Mouse (Mus musculus) liver, embryonic 14.5 days (tissue): ENCODE results near the gene Bcl2l11. TPM values are rescaled to one million over a fixed set of nuclear protein-coding genes. Genes with fewer than 3 reads are reported as not detected.

Experiments used
- ATAC-seq: fragments of 200-750 bp; cut with Nextera tagmentation; 2 replicates; pipeline ENCODE4 v1.8.0; 2017; ENCODE audit warnings: moderate number of reproducible peaks, mild to moderate bottlenecking, moderate library complexity; ENCODE audit not compliant: insufficient read depth
- DNase-seq, 3 experiments: peaks; one replicate each; pipeline ENCODE4 v3.0.0-alpha.2; 2012 to 2013; ENCODE audit warnings: low read depth in 3 of 3, low spot score in 3 of 3
- H3K27ac ChIP-seq: fragments of 300-500 bp; sonication (generic); 2 replicates; pipeline ENCODE4 v1.5.1; 2014; ENCODE audit warnings: moderate library complexity, mild to moderate bottlenecking, control low read depth, inconsistent platforms
- H3K27me3 ChIP-seq: fragments of 300-500 bp; sonication (generic); 2 replicates; pipeline ENCODE4 v1.6.1; 2014; ENCODE audit warnings: mild to moderate bottlenecking, low read length, moderate library complexity; ENCODE audit not compliant: control insufficient read depth, insufficient read depth
- H3K36me3 ChIP-seq: fragments of 300-500 bp; sonication (generic); replicated peaks from 2 replicates; pipeline ENCODE4 v1.6.1; 2014; ENCODE audit warnings: low read depth; ENCODE audit not compliant: control insufficient read depth, insufficient read depth
- H3K4me1 ChIP-seq, 2 experiments: fragments of 200-500 bp in 1 of 2; fragments of 300-500 bp in 1 of 2; sonication (generic) in 1 of 2; replicated peaks; 2 replicates each; pipeline ENCODE4 v1.6.1; 2012 to 2014; ENCODE audit warnings: antibody characterized with exemption in 1 of 2, inconsistent platforms in 1 of 2, low read length in 1 of 2; ENCODE audit not compliant: control insufficient read depth in 2 of 2, insufficient read depth in 2 of 2
- H3K4me2 ChIP-seq: fragments of 300-500 bp; sonication (generic); 2 replicates; pipeline ENCODE4 v1.6.1; 2014; ENCODE audit warnings: low read depth, mild to moderate bottlenecking, control low read depth, moderate library complexity
- H3K4me3 ChIP-seq, 2 experiments: fragments of 200-500 bp in 1 of 2; fragments of 300-500 bp in 1 of 2; sonication (generic) in 1 of 2; 2 replicates each; pipeline ENCODE4 v1.5.1; 2012 to 2014; ENCODE audit warnings: low read depth in 2 of 2, low read length in 2 of 2, mild to moderate bottlenecking in 2 of 2, control low read depth in 1 of 2, inconsistent platforms in 1 of 2, moderate library complexity in 1 of 2; ENCODE audit not compliant: insufficient read depth in 1 of 2
- H3K9ac ChIP-seq: fragments of 300-500 bp; sonication (generic); replicated peaks from 2 replicates; pipeline ENCODE4 v1.6.1; 2014; ENCODE audit warnings: mild to moderate bottlenecking, control low read depth, moderate library complexity
- H3K9me3 ChIP-seq: fragments of 300-500 bp; sonication (generic); 2 replicates; pipeline ENCODE4 v1.6.1; 2016; ENCODE audit warnings: low read length, mixed read lengths; ENCODE audit not compliant: control insufficient read depth
- CTCF ChIP-seq: IDR thresholded peaks from 2 replicates; pipeline ENCODE4 v1.5.1; 2016; ENCODE audit warnings: antibody characterized with exemption, low read depth, control low read depth
- EP300 ChIP-seq: IDR thresholded peaks from 2 replicates; pipeline ENCODE4 v1.6.1; 2016; ENCODE audit warnings: antibody characterized with exemption, low read depth
- WGBS: fragments of 180-500 bp; shearing (Covaris S2); extraction: QIAGEN DNeasy Blood & Tissue Kit; methylation state at CpG from one replicate; pipeline ENCODE4 v1.1.7; 2014; ENCODE audit not compliant: insufficient replicate concordance; 5-methylcytosine and 5-hydroxymethylcytosine counted together
- polyA plus RNA-seq, 2 experiments: library from polyadenylated mRNA; depleted of rRNA in 1 of 2; stranded (reverse) in 1 of 2; unstranded in 1 of 2; fragments of >200 nt; fragmentation: Nextera tagmentation in 1 of 2; extraction: Ambion mirVana in 1 of 2; gene quantifications; 2 replicates each; pipeline versions ENCODE4 v1.2.1 to v1.2.3; 2012 to 2014

The Bcl2l11 gene
- polyA plus RNA-seq, 2 experiments: 3.3 to 4.5 TPM

DNA sequence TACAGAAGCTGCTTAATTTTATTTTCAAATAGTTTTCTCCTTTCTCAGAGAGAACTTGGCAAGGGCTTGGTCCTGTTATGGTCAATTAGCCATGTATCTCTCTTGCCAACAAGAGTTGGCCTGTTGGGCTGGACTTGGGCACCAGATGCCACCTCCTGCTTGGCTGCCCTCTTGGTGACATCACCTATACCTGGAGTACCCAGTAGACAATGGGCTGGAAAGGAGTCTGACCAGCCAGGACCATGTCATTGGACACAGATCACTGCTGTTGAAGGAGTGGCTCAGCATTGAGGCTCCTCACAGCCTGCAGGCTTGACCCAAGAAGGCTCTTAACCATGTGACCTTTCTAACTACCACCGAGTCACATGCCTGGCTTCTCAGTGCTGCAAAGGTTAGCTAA is 82.7 kb downstream of the Bcl2l11 start:
- Histone ChIP-seq H3K4me1 (peaks cover 0 to 7% of the 10 kb centered on the region in 2 experiments; a peak in 3 of 4 replicates), H3K4me3 (no peak overlapping the region), H3K9me3 (no peaks in the 10 kb centered on the region), H3K36me3 (no peaks in the 10 kb centered on the region), H3K27ac (no peak overlapping the region), H3K27me3 (no peaks in the 10 kb centered on the region), H3K9ac (no peak overlapping the region), H3K4me2 (no peak overlapping the region)
- DNase-seq (no peak), ATAC-seq (no peak)
- 67% methylated on average over 1 of the region's 1 CpGs for WGBS
- no peak for TF ChIP-seq CTCF
- TF ChIP-seq EP300: no peak

- no peak for ATAC-seq
- peaks cover 0 to 7% of the 10 kb centered on the region in 2 experiments; a peak in 3 of 4 replicates for H3K4me1 ChIP-seq
- H3K36me3 ChIP-seq: no peaks in the 10 kb centered on the region
- H3K9me3 ChIP-seq: no peaks in the 10 kb centered on the region
- H3K27me3 ChIP-seq: no peaks in the 10 kb centered on the region
- no peak overlapping the region for H3K4me3 ChIP-seq
- H3K4me2 ChIP-seq: no peak overlapping the region
- TF ChIP-seq CTCF (no peak), EP300 (no peak)
- H3K9ac ChIP-seq: no peak overlapping the region
- WGBS: 56% methylated on average over 2 of the region's 2 CpGs
- no peak overlapping the region for H3K27ac ChIP-seq
- DNase-seq: no peak
These were observed 84.0 kb downstream of the Bcl2l11 start for GRCm38 (mm10) chr2:128209841-128210329.

DNA sequence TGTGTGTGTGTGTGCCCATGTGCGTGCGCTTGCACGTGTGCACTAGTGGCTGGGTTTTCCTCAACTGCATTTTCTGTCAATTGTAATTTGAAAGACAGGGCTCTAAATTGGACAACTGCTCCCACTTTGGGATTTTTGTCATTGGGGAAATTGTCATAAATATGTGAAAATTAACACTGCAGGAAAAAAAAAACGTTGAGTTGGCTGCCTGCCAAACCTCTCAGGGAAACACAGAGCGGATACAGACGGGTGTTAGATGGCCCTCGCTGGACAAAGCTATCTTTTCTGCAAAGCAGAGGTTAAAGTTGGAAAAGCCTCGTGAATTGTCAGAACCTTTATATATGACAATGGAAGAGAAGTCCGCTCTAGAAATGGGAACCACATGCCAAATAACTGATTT is 84.5 kb downstream of the Bcl2l11 start:
- TF ChIP-seq CTCF (no peak), EP300 (no peak)
- Histone ChIP-seq H3K9me3 (no peaks in the 10 kb centered on the region), H3K27ac (no peak overlapping the region), H3K4me3 (no peak overlapping the region), H3K36me3 (no peaks in the 10 kb centered on the region), H3K27me3 (no peaks in the 10 kb centered on the region), H3K4me2 (no peak overlapping the region), H3K9ac (no peak overlapping the region), H3K4me1 (peaks cover 0 to 7% of the 10 kb centered on the region in 2 experiments; a peak in 3 of 4 replicates)
- no peak for ATAC-seq
- DNase-seq: no peak
- 40% methylated on average over 9 of the region's 9 CpGs for WGBS

DNA sequence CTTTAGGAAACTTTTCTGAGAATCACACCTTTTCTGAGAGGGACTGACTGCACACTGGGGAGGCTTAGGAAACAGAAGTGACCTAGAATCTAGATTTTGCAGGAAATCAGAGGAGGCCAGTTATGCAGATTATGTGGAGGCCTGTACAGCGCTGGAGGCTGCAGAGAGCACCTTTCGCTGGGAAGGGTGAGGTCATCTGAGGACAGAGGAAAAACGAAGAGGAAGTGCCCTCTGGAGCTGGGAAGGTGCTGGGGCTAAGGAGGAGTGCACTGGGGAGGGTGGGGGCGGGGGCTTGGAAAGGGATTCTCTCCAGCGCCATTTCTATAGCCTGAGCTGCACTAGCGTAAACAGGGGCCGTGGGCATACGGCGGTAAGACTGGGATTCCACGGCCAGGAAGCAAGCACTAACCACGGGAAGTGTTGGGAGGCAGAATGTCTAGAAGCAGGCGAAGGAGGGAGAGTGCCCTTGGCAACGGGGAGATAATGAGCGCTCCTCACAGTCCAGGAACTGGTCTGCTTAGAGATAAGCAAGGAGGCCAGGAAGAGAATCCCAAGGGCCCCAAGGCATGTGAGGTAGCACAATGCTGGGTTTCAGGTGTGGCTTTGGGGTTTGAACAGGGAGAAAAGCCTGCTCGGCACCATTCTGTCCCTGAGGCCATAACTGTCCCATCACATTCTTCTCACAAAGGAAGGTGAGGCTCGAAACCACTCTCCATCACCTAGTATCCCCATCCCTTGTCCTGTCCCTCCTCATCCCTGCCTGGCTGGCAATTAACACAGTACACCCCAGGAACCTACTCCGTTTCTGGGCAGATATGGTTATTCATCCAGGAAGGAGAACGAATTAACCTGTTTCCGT is 85.4 kb downstream of the Bcl2l11 start:
- H3K27ac ChIP-seq: no peak overlapping the region
- 6% methylated on average over 19 of the region's 19 CpGs for WGBS

DNA sequence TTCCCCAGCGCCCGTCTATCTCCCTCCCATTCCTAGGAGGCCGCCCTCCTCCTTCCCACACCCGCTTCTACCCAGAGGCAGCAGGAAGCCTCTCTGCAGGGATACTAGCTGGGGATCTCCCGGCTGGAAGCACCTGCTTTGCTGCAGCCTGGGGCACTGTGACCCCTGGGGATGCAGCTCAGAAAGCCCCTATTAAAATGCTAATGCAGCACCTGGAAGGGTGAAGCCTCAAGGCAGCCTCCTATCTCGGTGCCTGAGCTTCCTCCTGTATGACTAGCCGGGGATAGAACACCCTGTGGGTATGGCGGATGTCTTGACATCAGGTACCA is 86.0 kb downstream of the Bcl2l11 start:
- Histone ChIP-seq H3K27me3 (no peaks in the 10 kb centered on the region), H3K36me3 (no peaks in the 10 kb centered on the region), H3K27ac (no peak overlapping the region), H3K9me3 (no peaks in the 10 kb centered on the region), H3K4me2 (no peak overlapping the region), H3K9ac (no peak overlapping the region), H3K4me1 (peaks cover 0 to 7% of the 10 kb centered on the region in 2 experiments; a peak in 3 of 4 replicates), H3K4me3 (no peak overlapping the region)
- no peak for DNase-seq
- TF ChIP-seq CTCF (no peak), EP300 (no peak)
- ATAC-seq: no peak
- 25% methylated on average over 8 of the region's 8 CpGs for WGBS

More for the DNA sequence above, 85.4 kb downstream of the Bcl2l11 start:
- no peak overlapping the region for H3K4me3 ChIP-seq
- peaks cover 0 to 7% of the 10 kb centered on the region in 2 experiments; a peak in 3 of 4 replicates for H3K4me1 ChIP-seq
- H3K27me3 ChIP-seq: no peaks in the 10 kb centered on the region
- H3K9me3 ChIP-seq: no peaks in the 10 kb centered on the region
- TF ChIP-seq CTCF: no peak
- TF ChIP-seq EP300: no peak
- no peak overlapping the region for H3K4me2 ChIP-seq
- ATAC-seq: no peak
- no peak for DNase-seq
- H3K36me3 ChIP-seq: no peaks in the 10 kb centered on the region
- H3K9ac ChIP-seq: no peak overlapping the region
